Mouse (Mus musculus): ENCODE measurements around the gene Rsc1a1.

Rsc1a1 gene

DNA sequence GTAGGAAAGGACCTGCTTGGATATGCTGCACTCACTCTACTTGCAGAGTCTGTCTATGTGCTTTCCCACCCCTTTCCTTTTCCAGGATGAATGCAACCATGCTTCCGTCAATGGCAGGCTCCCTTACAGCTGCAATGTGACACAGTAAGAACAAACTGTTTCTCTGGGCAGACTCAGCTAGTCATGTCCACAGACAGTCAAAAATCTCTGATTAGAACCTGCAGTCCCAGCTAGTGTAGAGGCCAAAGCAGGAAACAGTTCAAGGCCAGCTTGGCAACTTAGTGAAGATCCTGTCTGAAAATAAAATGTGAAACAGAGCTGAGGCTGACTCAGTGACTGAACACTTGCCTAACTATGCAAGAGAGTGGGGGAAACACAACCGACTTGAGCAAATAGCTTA lies 19.2 kb upstream of the Rsc1a1 start:
- in situ Hi-C loops (cut with MboI, MseI), result no loop called here

DNA sequence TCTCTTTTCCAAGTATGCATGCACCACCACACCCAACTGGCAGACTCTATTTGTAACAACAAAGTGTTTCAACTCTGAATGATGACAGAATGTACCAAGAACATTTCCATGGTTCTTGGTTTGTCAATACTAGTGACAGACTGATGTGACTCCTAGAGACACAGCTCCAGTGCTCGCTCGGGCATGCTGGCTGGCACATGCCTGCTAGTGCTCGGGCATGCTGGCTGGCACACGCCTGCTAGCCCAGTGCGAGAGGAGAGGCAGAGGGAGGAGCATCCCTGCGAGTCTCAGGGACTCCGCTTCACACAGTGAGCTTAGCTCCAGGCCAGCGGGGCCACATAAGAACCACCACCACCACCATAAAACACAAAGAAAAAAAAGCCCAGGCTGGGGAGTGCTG lies 9.3 kb upstream of the Rsc1a1 start:
- in situ Hi-C loops (cut with MboI, MseI), result no loop called here

DNA sequence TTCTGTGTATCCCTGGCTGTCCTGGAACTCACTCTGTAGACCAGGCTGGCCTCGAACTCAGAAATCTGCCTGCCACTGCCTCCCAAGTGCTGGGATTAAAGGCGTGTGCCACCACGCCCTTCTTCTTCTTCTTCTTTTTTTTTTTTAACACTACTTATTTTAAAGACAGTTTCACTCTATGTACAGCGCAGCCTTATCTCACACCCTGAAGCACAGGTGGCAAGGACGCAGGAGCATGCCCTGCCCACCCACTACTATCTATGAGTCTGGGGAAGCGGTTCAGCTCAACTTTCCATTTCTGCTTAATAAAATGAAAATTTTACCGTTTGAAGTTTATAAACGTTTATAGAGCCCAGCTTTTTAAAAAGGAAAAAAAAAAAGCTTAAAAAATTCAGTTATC lies 3.1 kb upstream of the Rsc1a1 start:
- in situ Hi-C loops (cut with MboI, MseI), result no loop called here

DNA sequence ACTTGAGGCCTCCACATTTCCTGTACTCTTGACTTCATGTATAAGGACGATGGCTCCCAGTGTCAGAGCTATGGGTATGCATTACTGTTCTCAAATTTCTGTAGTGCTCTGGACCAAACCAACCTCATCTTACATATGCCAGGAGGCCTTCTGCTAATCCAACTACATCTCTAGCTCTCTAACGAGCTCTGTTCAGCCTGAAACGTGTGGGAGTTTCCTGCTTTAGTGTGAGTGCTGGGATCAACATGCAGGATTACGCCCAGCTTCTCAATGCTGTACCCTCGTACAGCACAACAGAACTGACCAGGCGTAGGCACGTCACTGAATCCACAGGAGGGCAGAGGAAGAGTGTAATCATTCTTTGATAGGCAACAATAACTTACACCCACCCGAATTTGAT lies 1.1 kb upstream of the Rsc1a1 start:
- in situ Hi-C loops (cut with MboI, MseI), result no loop called here

DNA sequence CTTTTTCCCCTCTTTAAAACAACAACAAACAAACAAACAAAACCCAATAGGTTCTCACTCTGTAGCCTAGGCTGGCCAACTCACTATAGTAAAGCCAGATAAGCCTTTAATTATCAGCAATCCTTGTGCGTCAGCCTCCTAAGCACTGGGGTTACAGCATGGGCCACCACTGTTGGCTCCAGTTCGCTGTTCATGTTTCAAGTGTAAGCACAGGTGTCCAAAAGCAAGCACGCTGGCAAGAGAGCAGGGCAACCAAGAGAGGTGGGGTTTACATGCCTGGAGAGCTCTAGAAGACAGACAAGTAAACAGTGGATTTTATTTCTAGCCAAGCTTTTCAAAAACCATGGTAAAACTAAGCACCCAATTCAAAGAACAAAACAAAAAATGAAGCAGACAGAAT lies 694 bp upstream of the Rsc1a1 start:
- in situ Hi-C loops (cut with MboI, MseI), result no loop called here

DNA sequence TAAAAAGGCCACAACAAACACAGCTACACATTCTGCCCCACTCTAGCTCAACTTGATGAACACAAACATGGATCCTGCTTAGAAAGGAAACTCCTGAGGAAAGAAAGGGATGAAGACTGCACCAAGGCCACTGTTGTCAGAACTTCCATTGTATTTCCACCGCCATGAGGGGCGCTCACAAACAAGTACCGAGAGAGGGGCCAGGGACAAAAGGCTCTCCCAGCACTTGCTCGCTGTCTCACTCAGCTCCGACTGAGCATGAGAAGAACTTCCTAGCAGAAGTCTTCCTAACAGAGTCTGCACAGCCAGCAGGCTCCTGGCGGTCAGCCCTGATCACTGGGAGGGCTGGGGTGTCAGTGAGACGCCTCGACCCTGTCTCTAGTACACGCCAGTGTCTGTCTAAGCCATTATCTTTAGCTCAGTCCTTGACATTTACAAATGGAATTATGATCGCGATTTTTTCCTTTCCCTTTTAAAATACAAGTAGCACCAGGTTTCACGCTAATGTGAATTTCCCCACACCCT lies 2.6 kb downstream of the Rsc1a1 start:
- in situ Hi-C loops (cut with MboI, MseI), result loop anchor here (5.0 kb wide), 1 partner anchor 90 kb away; no protein-coding TSS in a partner anchor

DNA sequence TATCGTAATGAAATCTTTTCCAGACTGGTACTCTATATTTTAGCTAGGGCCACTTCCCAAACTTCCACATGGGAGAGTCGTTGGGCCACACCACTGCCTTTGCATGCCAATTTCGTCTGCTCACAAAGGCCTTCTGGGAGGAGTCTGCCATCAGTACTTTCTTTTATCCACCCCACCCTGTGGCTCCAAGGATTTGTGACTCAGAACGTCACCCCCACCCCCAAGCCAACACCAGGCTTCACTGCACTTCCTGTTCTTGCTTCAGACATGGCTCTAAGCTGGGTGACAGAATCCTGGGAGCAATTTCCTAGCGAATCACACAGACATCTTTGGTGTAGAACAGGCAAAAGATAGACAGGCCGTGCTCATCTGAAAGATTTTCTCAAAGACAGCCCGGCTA lies 3.6 kb downstream of the Rsc1a1 start:
- in situ Hi-C loops (cut with MboI, MseI), result loop anchor here (5.0 kb wide), 1 partner anchor 91 kb away; no protein-coding TSS in a partner anchor

DNA sequence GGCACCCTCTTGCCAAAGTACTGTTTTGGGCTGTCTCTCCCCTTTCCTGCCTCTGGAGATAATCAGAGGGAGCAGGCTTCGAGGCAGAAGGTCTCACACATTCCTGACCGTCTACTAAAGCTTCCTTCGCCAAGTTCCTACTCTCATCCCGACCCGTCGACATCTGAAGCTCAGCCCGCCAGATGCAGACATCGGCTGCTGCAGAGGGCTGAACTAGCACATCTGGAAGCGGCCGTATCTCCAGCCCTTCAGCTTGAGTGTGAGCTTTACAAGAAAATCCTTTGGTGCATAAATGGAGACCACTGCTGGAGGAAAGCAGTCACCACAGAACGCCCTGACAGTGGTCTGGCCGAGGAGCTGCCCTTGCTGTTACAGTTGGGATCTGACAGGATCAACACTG lies 4.5 kb downstream of the Rsc1a1 start:
- in situ Hi-C loops (cut with MboI, MseI), result loop anchor here (5.0 kb wide), 1 partner anchor 91 kb away; no protein-coding TSS in a partner anchor

DNA sequence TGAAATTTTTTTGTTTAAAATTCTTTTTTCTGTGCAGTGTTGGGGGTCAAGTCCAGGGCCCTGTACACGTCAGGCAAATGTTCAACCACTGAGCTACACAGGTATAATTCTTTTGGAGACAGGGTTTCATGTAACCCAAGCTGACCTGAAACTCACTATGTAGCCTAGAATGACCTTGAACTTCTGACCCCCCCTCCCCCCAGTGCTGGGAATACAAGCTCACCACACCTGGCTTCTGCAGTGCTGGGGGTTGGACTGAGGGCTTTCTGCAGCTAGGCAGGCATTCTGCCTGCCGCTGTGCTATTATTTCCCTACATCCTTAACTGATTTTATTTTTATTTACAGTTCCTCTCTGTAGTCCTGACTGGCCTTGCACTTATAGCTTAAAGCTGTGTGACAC lies 6.4 kb downstream of the Rsc1a1 start:
- in situ Hi-C loops (cut with MboI, MseI), result no loop called here

DNA sequence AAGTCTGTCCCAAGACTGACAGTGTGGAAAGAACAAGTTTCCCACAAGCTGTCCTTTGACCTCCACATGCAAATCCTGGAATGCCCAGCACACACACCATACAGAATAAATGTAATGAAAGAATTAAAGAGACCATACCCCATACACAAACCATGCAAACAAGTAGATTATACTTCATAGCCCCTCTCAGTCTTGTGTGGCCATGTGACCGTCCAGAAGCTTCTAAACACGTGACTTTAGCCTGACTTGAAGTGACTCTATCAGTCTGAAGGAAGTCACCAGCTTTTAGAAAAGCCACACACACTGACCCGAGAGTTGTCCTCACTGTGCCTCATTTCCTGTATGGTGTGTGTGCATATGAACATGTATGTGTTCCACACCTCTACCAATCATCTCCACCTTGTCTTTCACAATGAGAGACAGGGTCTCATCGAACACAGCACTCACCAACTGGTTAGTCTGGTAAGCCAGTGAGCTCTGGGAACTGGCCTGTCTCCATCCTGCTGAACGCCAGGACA lies 8.9 kb downstream of the Rsc1a1 start:
- in situ Hi-C loops (cut with MboI, MseI), result no loop called here

DNA sequence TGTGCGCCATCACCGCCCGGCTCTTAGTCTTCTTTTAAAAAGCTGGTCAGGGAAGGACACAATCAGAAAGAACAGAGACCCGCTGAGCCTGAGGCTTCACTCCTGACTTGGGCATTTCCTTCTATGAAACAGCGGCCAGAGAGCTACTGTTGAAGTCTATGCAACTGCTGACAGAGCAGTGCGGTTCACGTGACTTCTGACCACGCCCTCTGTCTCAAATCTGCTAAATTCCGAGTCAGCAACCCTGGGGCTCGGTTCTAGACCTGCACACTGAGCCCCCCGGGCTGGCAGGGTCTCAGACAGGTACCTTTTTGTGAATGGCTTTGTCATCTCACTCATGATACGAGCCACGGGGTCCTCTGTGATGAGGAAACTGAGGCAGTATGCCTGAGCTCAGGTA lies 13.1 kb downstream of the Rsc1a1 start:
- in situ Hi-C loops (cut with MboI, MseI), result no loop called here

DNA sequence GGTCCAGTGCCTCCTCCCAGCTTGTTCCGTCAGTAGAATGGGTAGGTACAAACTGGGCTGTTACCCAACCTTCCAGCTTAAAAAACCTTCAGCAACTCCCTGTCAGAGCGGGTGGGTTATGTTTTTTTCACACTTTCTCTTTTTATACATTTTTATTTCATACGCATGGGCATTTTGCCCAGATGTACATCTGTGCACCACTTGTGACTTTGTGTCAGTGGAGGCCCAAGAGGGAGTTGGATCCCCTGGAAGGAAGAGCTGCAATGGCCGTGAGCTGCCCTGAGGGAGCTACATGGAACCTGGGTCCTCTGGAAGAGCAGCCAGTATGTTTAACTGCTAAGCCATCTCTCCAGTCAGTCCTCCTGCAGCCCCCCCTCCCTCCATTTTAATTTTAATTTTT lies 14.0 kb downstream of the Rsc1a1 start:
- in situ Hi-C loops (cut with MboI, MseI), result no loop called here

DNA sequence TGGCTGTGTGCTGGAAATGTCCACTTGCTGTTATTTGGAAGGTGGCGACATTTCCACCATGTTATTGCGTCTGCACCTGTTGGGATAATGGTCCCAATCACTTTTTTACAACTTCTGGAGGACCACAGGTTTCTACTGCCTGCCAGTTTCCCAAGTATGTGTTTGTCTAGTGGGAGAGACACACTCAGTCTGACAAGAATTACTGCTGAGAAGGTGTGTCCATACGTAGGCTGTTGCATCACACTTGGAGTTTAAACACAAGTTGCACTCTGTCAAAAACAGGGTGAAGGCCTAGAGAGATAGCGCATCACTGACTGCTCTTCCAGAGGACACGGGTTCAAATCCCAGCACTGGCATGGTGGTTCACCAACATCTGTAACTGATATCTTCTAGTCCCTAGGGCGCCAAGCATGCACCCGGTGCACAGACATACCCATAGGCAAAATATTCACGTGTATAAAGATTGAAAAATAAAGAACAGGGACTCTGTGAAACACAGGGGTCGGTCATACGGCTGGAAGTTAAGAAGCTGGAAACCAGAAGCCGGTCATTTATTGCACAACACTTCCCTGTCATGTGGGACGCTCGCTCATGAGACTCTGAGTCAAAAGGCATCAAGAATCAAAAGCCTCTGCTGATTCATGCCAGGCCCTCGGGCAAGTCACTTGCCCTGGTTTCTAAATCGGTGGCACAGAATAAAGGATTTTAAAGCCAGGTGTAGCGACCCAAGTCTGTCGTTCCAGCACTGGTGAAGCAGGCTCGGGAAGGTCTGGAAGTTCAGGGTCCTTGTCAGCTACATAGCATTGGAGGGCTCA lies 15.3 kb downstream of the Rsc1a1 start:
- in situ Hi-C loops (cut with MboI, MseI), result no loop called here

DNA sequence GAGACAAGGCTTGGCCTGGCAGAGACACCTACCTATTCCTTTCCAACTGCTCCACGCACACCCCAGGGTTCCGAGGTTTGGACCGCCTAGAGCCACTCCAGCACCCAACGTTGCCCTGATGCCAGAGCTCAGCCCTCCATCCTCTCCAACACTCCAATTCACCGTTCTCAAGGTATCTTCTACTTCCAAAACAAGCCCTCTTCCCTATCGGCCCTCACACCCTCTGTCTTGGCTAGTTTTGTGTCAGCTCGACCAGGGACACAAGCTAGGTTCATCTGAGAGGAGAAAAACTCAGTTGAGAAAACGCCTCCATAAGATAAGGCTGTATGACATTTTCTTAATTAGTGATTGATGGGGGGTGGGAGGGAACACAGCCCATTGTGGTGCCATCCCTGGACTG lies 20.6 kb downstream of the Rsc1a1 start, which contains the start of gene Plekhm2:
TSS of gene Plekhm2 (minus strand) at position 101 of the 400 bp plus-strand sequence.
- in situ Hi-C loops (cut with MboI, MseI), result no loop called here

DNA sequence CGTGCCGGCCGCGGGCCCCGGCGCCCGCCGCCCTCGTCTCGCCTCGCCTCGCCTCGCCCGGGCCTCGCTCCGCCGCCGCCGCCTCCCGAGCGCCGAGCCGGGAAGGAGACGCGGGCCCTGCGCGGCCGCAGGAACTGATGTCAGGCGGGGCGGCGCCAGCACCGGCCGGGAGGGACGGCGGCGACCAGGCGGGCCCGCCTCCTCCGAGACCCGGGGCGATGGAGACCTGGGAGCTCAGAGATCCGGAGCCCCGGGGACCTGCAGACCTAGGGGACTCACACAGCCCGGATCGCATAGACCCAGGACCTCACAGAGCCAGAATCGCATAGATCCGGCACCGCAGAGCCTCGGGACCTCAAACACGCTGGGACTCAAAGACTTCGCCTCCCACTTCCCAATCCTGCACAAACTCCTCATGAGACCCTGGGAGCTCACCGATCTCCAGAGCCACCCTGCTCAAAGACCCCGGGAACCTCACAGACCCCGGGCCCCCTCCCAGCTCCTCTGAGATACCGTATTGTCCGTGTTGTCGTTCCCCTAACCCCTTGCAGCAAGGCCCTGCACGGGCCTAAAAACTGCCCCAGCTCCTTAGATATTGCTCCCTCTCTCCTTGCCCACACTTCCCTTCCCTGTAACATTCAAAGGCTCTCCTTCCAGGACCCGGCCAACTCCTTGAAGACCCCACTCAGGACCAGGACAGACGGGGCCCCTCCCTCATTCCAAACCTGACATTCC lies 21.2 kb downstream of the Rsc1a1 start:
- in situ Hi-C loops (cut with MboI, MseI), result no loop called here

DNA sequence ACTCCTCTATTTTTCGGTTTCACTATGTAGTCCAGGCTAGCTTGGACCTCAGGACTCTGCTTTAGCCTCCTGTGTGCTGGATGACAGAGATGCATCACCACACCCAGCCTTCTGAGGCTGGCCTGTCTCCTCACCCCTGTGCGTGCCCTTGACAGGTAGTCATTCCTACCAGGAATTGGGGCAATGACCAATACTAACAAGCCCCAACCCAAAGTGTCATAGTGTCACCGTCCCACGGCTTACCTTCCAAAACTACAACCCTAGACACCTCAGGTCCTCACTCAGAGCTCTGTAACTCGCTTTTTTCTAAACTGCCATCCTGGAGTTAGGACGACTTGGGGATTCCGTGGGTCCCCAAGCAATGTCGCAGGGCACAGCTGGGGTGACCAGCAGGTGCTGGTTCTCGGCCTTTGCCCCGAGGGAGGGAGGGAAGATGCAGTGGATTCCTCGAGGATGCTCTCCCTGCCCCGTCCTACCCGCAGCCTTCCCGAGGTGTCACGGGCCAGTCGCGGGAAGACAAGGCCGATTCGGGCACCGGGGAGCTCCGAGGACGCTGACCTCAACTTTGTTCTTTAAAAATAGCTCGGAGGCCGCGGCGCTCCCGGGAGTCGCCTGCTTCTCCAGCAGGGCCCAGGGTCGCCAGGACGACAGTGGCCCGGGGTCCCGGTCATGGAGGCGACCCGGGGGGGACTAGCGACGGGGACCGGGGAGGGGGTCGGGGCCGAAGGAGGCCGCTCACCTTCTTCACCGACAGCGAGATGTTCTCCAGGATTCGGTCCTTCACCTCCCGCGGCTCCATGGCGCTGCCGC lies 22.1 kb downstream of the Rsc1a1 start:
- in situ Hi-C loops (cut with MboI, MseI), result no loop called here

DNA sequence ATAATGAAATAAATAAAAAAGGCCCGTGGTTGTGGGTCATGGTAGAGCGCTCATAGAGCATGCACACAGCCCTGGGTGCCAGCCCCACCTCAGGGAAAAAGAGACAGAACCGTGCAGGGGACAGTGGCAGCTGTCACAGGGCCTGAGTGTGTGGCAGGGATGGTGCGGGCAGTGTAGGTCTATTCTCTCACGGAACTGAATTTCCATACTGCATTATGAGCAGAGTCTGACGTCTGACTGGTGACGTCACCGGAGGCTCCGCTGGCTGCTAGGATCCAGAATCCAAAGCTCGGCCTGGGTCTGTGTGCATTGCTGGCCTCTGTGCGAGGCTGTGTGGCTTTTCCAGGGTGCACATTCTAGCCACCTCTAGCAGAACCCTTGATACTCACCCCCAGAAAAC lies 24.5 kb downstream of the Rsc1a1 start:
- in situ Hi-C loops (cut with MboI, MseI), result no loop called here

DNA sequence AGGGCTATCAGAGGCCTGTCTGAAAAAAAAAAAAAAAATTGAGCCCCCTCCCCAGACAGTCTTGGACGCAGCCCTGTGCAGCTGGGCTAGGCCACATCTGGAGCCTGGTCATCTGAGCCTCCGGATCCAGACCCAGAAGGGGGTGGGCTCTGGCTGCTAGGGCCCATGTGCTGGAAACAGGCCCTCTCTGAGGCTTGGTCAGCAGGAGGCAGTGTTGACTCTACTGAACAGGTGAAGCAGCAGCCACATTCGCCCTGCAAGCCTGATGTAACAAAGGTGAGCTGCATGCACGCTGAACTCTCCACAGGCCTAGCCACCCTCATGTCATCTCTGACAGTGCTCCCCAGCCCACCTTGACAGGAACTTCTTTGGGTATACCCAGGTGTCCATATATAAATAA lies 25.7 kb downstream of the Rsc1a1 start:
- in situ Hi-C loops (cut with MboI, MseI), result no loop called here

DNA sequence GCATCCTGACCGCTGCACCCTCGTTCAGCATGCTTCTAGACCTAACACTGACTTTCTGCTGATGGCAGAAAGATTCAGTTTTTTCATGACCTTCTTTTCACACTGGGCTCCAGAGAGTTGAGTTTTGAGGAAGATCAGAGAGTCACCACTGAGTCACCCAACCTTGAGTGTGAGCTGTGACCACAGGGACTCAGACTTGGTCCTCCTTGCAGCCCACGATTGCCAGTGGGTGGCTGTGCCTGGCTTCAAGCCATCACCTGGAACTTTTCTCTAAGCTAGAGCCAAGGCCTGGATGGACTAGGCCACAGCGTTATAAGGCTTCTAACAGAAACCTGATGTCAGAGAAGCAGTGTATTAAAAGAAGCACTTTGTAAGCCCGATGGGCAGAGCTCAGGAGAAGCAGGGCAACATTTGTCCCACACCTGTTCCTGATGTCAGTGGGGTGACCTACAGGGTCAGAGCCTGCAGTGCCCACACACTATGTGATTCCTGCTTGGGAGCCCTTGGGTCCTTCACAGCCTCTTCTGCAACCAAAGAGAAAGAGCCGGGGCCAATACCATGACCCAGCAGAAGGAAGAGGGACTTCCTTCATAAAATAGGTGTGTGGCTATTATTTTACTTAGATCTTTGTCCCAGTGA lies 26.4 kb downstream of the Rsc1a1 start:
- in situ Hi-C loops (cut with MboI, MseI), result no loop called here

DNA sequence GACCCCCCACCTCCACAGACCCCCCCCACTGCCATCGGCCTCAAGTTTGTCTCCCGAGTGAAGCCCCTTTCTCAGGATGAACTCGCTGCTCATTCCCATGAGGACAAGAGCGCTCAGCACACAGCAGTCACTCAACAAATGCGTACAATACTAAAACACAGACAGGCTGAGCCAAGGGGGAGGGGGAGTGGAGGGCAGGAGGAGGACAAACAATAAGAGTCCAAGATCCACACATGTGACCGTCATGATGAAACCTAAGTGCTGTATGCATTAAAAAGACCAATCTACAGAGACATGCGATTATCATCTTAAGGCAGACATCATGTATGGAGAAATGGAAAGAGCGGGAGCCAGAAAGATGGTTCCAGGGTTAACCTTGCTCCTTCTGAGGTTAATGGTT lies 28.5 kb downstream of the Rsc1a1 start:
- in situ Hi-C loops (cut with MboI, MseI), result no loop called here
